Mouse (Mus musculus): Measurements from ENCODE around the gene 4931417E11Rik.

Gene 4931417E11Rik

DNA sequence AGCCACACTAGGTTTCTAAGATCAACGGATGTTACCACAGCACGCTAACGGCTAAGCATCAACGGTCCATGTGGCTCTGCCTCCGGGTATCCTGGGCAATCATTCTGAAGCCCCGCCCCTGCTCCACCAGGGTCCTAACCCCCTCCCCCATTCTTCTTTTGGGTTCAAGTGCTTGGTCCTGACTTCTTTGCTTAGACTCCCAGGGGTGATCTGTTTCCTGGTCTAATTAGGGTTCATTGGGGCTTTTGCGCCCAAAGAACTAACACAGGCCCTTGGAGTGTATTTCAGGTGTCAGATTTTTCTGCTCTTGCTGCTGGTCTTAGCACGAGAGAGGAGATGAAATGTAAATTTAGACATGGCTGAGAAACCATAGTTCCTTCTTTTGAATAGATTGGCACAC is at the start of gene 4931417E11Rik:
Gene 4931417E11Rik (minus strand): TSS at position 101 of the 400 bp plus-strand sequence.
- DNase-seq (ENCODE audit: low spot score): no peak

DNA sequence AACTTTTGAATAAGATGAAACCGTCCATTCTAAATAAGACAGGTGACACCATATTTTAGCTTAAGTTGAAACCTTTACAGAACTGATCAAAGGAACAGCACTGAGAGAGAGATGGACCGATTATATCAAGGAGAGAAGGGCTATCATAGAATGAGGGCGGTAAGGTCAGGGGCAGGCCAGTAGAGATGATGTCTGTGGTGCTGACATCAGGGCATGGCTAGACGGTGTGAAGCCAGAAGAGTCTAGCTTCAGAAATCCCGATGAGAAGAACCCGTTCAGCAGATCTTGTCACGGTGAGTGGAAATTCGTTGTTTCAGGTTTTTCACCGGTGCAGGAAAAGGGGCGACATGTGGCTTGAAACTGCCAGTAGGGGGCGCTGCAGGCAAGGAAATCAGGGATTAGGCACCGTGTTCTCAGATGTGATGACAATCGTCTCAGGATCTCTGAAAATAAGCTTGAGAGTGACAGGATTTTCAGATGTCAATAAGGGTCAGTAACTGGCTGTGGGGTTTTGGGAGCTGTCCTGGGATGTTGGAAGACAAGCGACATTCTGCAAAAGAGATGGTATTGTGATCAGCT is 48.4 kb upstream of the 4931417E11Rik start:
- DNase-seq (ENCODE audit: low spot score): peak; percentile 65

DNA sequence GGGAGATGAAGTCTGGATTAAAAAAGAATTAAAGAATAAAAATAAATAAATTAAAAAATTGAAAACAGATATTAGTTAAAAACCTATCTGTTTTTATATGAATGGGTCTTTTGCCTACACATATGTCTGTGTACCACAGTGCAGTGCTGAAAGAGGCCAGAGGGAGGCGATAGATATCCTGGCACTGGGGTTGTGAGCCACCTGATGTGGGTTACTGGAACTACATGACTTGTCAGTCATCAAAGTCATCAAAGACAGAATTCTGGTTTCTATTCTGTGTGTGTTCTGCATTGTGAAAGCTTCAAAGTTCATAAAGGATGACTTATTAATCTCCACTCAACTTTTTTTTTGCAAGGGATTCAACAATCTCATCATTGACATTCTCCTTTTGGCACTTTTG is 43.4 kb upstream of the 4931417E11Rik start:
- DNase-seq (ENCODE audit: low spot score): no peak

DNA sequence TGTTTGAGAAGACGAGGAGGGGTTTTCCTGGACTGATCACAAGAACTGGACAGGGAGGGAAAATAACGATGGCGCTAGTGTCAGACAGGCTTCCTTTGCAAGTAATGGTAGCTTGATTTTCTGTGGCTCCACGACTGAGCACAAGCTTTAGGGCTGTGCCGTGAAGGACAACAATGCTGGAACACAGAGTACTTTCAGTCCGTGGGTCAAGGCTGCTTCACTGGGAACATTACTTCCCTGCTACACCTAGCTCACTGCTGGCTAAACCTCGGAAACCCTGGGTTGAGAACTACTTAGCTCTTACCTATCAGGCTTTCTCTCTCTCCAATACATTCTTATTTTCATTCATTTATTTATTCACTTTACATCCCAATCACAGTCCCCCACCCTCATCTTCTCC is 30.2 kb upstream of the 4931417E11Rik start:
- no peak for DNase-seq (ENCODE audit: low spot score)

DNA sequence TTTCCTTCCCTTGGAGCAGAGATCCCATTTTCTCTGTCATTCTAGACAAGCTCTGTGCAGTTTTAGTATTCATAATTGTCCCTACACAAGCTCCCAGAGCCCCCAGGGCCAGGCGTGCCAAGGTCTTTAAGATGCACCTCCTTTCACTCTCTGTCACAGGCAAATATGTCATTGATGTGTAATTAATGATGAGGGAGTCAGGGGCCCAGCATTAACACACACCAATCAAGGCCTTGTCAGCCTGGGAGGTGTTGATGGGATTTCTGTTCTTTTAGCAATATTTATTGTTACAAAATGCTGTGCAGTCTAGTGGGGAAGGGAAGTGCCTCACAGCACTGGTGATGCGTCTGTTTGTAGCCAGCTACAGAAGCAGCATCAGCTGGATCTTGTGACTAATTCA is 27.9 kb upstream of the 4931417E11Rik start:
- DNase-seq (ENCODE audit: low spot score): no peak

DNA sequence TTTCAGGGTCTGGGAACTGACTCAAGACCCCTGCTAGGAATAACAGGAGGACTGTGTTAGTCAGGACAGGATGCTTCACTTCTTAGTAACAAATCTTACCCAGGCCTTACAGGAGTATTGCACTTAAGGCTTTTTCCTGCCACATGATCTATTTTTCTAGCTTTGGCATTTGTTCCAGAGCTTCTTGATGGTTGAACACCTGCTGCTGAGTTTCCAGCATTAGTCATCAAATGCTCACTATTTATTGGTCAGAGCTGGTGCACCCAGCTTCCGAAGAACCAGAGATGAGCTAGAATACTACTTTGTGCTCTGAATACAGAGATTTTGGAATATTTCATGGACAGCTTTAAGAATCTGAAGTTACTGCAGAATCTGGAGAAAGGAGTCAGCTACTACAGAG is 21.1 kb upstream of the 4931417E11Rik start:
- no peak for DNase-seq (ENCODE audit: low spot score)

DNA sequence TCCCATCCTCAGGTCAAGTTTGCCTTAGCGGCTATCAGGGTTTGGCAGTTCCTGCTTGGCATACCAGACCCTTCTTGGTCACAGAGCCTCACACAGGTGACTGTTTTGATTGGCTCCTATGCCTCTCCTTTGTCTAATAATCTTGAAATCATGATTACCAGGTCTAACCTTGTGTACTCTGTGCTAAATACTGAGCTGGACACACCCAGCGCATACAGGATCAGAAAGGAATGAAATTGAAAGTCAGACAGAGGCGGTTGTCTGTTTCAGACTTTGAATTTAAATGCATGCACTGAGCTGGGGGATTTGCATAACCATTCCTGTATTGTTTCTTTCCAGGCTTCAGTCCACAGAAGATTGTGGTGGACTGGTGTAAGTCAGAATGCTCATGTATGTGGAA is 16.1 kb upstream of the 4931417E11Rik start:
- DNase-seq (ENCODE audit: low spot score): no peak

DNA sequence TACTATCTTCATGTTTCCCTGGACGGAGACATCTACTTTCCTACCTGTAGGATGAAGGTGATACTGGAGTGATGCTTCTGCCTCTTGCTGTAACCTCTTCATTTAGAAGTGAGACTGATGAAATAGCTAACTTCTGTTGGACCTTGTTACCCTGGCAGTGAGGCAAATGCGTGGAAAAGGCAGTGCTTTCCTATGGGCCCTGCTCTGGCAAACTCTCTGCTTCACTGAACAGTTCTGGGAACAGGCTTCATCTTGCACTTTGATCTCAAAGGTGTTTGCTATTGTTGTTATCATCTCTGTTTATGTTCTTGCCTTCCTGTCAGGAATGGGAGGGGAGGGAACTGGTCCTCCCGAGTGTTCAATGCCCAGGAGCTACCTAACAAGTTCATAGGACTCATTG is 3.4 kb downstream of the 4931417E11Rik start:
- no peak for DNase-seq (ENCODE audit: low spot score)

DNA sequence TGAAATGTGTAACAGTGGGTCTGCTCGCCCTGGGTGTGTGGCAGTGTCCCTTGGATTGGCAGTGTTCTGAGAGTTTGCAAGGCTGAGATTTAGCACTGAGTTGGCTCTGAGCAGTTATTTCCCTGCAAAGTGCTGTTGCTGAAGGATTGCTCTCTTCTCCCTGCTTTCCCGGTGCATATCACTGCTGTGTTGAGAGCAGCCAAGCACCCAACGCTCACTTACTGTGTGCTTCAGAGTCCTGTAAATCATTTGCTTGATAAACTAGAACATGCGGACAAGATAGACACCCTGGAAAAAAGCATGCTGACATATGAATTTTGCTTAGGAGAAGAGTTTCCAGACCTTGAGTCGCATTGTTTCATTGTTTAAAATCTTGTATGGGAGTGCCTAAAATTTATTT is 6.9 kb downstream of the 4931417E11Rik start:
- no peak for DNase-seq (ENCODE audit: low spot score)

DNA sequence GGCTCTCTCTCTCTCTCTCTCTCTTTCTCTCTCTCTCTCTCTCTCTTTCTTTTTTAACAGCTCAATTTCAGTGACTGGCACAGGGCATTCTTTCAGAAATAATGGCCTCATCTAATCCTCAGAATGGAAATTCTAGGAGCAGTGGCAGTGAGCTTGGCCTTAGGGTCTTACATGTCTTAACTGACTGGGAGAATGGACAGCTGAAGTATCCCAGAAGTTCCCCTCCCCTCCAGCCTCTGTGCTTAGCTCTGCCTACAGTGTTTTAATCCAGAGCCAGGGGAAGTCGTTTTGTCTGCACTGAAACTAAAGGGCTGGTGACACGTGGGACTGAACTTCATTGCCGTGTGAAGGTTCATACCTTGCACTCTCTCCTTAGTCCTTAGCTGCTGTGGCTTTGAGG is 35.6 kb downstream of the 4931417E11Rik start:
- DNase-seq (ENCODE audit: low spot score): no peak

DNA sequence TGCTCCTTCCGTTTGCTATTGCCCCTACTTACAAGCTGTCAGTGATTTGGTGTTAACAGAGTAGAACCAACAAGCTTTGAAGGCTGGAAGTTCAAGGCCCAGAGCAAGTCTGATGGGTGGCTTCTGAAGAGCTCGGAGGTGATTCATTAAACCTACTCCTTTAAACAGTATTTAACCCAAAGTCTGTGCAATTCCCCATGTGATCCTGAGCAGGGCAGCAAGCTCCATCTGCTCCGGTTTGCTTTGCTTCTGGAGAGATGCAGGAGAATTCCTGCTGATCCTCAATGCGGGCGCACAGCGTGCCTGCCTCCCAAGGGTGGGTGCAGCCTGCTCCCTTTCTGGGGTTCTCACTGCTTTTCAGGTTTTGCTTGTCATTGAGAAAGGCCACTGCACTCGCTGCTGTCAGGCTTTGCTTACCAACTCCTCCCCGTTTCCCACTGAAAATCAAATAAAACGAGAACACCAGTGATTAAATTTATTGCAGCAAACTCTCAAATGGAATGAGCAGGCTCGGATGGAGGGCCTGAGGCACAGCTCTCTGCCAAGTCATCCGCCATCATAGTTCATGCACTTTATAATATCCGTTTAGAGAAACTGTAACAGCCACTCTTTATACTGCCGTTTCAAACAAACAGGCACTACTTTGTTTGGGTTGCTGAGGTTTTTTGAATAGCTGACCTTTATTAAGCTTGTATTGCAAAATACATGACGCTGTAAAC is 40.7 kb downstream of the 4931417E11Rik start:
- no peak for DNase-seq (ENCODE audit: low spot score)

DNA sequence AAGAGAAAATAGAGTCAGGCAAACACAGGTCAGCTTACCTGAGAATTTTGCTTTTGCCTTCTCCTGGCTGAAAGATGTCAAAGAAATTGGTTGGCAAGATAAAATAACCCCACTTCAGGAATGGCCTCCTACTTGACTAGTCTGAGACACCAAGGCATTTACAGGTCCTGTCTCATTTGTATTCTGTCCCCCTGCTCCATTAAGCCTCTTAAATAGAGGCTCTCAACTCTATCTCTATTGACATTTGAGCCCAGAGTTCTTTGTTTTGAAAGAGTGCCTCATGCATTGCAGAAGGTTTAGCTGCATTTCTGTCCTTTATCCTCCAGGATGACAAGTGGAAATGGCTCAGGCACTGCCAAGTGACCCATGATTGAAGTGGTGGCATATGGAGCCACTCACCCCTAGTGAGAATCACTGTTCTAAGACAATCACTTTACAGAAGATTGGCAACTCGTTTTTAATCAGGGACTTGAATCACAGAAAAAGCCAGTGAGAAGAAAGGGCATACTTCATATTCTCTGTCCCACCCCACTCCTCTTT is 42.1 kb downstream of the 4931417E11Rik start:
- DNase-seq (ENCODE audit: low spot score): no peak
